Mouse (Mus musculus): ENCODE results near the gene Gfi1b. TPM values are rescaled to one million over a fixed set of nuclear protein-coding genes. Genes with fewer than 3 reads are reported as not detected.
A peak's percentile ranks its signal among the peaks of the same experiment; 100 is the strongest.

The Gfi1b gene
- polyA plus RNA-seq, 1 experiment from 2014 or later = 2.2 TPM

DNA sequence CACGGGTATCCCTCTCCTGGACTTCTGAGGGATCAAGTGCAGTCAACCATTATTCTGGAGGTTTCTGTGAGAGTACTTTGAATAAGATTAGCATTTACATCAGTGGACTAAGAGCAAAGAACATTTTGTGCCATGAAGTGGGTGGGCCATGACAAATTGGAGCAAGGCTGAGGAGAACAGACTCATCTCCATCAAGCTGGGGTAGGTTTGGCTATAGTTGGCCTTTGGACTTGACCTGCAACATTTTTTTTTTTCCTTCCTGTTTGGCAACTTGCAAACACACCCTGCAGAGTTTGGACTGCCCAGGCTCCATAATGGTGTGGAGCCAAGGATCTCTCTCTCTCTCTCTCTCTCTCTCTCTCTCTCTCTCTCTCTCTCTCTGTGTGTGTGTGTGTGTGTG lies 10.8 kb upstream of the Gfi1b start:
- ATAC-seq (ENCODE audit: insufficient number of reproducible peaks, low FRiP score, low TSS enrichment, low read depth) = no peak
- no peak for DNase-seq (ENCODE audit: low spot score)
- H3K27me3 ChIP-seq (ENCODE audit: control insufficient read depth, insufficient read depth, low read length) = no peaks in the 10 kb centered on the region
- H3K4me1 ChIP-seq (ENCODE audit: control insufficient read depth, insufficient read depth, low read length) = peaks cover 10% of the 10 kb centered on the region; the same call in 1 of the 2 replicates
- H3K4me2 ChIP-seq (ENCODE audit: low read depth, severe bottlenecking) = no peak overlapping the region
- WGBS = 72% methylated on average over 1 of the region's 1 CpGs
- H3K36me3 ChIP-seq (ENCODE audit: control insufficient read depth, insufficient read depth, low read length) = no peaks in the 10 kb centered on the region
- no peak overlapping the region for H3K4me3 ChIP-seq (ENCODE audit: low read depth, low read length)
- no peaks in the 10 kb centered on the region for H3K9me3 ChIP-seq (ENCODE audit: control insufficient read depth, low read length)
- H3K9ac ChIP-seq (ENCODE audit: low read length) = no peak overlapping the region
- no peak overlapping the region for H3K27ac ChIP-seq (replicated peaks; ENCODE audit: low read depth, low read length)

DNA sequence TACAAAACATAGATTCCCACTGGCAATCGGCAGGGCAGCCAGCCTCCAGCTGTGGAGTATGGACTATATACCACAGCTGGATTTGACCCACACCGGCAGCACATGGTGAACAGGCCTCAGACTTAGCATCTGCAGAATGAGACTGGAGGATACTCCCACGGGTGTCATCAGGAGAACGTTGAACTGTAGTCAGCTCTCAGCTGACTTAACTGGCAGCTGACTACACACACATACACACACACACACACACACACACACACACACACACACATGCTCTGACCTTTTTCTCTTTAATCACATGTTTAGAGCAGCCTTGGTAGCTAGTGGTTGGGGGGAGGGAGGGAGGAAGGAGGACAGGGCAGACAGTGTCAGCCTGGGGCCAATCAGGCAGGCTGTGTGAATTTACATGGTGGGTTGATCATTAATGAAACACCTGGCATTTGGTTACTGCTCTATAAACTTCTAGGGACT lies 8.2 kb upstream of the Gfi1b start:
- Histone ChIP-seq H3K9ac (ENCODE audit: low read length) (no peak overlapping the region), H3K4me3 (ENCODE audit: low read depth, low read length) (no peak overlapping the region), H3K36me3 (ENCODE audit: control insufficient read depth, insufficient read depth, low read length) (no peaks in the 10 kb centered on the region), H3K9me3 (ENCODE audit: control insufficient read depth, low read length) (no peaks in the 10 kb centered on the region), H3K27me3 (ENCODE audit: control insufficient read depth, insufficient read depth, low read length) (no peaks in the 10 kb centered on the region), H3K27ac (replicated peaks; ENCODE audit: low read depth, low read length) (no peak overlapping the region), H3K4me2 (ENCODE audit: low read depth, severe bottlenecking) (no peak overlapping the region), H3K4me1 (ENCODE audit: control insufficient read depth, insufficient read depth, low read length) (peaks cover 10% of the 10 kb centered on the region; the same call in 1 of the 2 replicates)
- peak; percentile 70; the same call in 1 of the 2 replicates for ATAC-seq (ENCODE audit: insufficient number of reproducible peaks, low FRiP score, low TSS enrichment, low read depth)
- peak; percentile 58 for DNase-seq (ENCODE audit: low spot score)
- 29% methylated on average over 4 of the region's 4 CpGs for WGBS

DNA sequence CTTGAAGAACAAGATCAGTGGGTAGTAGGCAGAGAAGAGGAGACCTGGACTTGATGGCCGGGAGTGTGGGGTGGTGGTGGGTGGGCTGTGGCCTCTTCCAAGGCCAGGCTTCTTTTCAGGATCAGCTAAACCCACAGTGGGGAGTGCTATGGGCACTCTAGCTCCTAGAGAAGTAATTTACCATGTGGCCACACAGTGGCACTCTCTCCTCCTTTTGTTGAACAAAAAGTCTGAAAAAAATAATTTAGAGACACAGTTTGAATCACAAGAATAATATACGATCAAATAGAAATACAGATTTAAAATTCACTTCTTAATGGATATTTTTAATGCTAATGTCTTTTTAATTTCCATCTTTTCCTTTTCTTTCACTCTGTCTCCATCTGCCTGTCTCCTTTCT lies 6.3 kb upstream of the Gfi1b start:
- Histone ChIP-seq H3K4me1 (ENCODE audit: control insufficient read depth, insufficient read depth, low read length) (peaks cover 10% of the 10 kb centered on the region; the same call in 1 of the 2 replicates), H3K27me3 (ENCODE audit: control insufficient read depth, insufficient read depth, low read length) (0 out of 2 replicates have a peak, but pooled peaks cover 2% of the 10 kb centered on the region), H3K9ac (ENCODE audit: low read length) (no peak overlapping the region), H3K36me3 (ENCODE audit: control insufficient read depth, insufficient read depth, low read length) (no peaks in the 10 kb centered on the region), H3K4me3 (ENCODE audit: low read depth, low read length) (no peak overlapping the region), H3K4me2 (ENCODE audit: low read depth, severe bottlenecking) (no peak overlapping the region), H3K9me3 (ENCODE audit: control insufficient read depth, low read length) (no peaks in the 10 kb centered on the region), H3K27ac (replicated peaks; ENCODE audit: low read depth, low read length) (no peak overlapping the region)
- 70% methylated on average over 2 of the region's 2 CpGs for WGBS
- DNase-seq (ENCODE audit: low spot score) (no peak), ATAC-seq (ENCODE audit: insufficient number of reproducible peaks, low FRiP score, low TSS enrichment, low read depth) (no peak)

DNA sequence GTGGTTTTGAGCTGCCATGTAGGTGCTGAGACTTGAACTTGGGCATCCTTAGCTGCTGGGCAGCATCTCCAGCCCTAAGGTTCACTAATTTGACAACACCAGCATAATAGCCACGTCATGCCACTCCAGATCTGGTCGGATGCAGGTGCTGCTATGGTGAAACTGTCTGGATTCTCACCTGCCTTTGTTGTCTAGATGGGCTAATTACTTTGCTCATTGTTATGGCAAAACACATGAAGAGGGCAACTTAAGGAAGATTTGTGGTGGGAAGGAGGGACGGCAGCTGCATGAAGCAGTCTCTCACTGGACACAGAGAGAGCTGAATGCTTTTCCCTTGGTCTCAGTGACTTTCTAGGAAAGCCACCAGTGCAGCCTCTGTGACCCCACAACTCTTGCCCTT lies 4.3 kb upstream of the Gfi1b start:
- H3K9ac ChIP-seq (ENCODE audit: low read length) = no peak overlapping the region
- H3K27ac ChIP-seq (replicated peaks; ENCODE audit: low read depth, low read length) = no peak overlapping the region
- H3K36me3 ChIP-seq (ENCODE audit: control insufficient read depth, insufficient read depth, low read length) = no peaks in the 10 kb centered on the region
- no peak overlapping the region for H3K4me2 ChIP-seq (ENCODE audit: low read depth, severe bottlenecking)
- DNase-seq (ENCODE audit: low spot score) (no peak), ATAC-seq (ENCODE audit: insufficient number of reproducible peaks, low FRiP score, low TSS enrichment, low read depth) (no peak)
- 78% methylated on average over 3 of the region's 3 CpGs for WGBS
- H3K4me3 ChIP-seq (ENCODE audit: low read depth, low read length) = no peak overlapping the region
- H3K4me1 ChIP-seq (ENCODE audit: control insufficient read depth, insufficient read depth, low read length) = peaks cover 10% of the 10 kb centered on the region; the same call in 1 of the 2 replicates
- H3K27me3 ChIP-seq (ENCODE audit: control insufficient read depth, insufficient read depth, low read length) = peaks cover 14% of the 10 kb centered on the region
- no peaks in the 10 kb centered on the region for H3K9me3 ChIP-seq (ENCODE audit: control insufficient read depth, low read length)

DNA sequence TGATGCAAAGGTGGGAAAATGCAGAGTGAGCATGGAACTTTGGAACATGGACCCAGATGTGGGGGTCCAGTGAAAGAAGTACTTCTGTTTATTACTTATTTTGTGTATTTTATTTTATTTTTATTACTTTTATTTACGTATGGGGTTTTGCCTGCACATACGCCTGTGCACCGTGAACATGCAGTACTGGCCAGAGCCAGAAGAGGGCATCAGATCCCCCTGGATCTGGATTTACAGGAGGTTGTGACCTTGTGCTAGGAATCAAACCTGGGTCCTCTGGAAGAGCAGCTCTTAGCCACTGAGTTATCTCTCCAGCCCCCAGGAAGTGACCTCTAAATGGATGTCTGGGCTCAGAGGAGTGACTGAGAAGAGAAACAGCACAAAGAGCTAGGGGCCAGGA lies 3.1 kb upstream of the Gfi1b start:
- H3K36me3 ChIP-seq (ENCODE audit: control insufficient read depth, insufficient read depth, low read length) = no peaks in the 10 kb centered on the region
- H3K4me1 ChIP-seq (ENCODE audit: control insufficient read depth, insufficient read depth, low read length) = peaks cover 10% of the 10 kb centered on the region; the same call in 1 of the 2 replicates
- no peak for DNase-seq (ENCODE audit: low spot score)
- 91% methylated on average over 3 of the region's 3 CpGs for WGBS
- H3K9ac ChIP-seq (ENCODE audit: low read length) = no peak overlapping the region
- no peaks in the 10 kb centered on the region for H3K9me3 ChIP-seq (ENCODE audit: control insufficient read depth, low read length)
- H3K4me2 ChIP-seq (ENCODE audit: low read depth, severe bottlenecking) = no peak overlapping the region
- ATAC-seq (ENCODE audit: insufficient number of reproducible peaks, low FRiP score, low TSS enrichment, low read depth) = no peak
- peaks cover 20% of the 10 kb centered on the region for H3K27me3 ChIP-seq (ENCODE audit: control insufficient read depth, insufficient read depth, low read length)
- no peak overlapping the region for H3K27ac ChIP-seq (replicated peaks; ENCODE audit: low read depth, low read length)
- no peak overlapping the region for H3K4me3 ChIP-seq (ENCODE audit: low read depth, low read length)

DNA sequence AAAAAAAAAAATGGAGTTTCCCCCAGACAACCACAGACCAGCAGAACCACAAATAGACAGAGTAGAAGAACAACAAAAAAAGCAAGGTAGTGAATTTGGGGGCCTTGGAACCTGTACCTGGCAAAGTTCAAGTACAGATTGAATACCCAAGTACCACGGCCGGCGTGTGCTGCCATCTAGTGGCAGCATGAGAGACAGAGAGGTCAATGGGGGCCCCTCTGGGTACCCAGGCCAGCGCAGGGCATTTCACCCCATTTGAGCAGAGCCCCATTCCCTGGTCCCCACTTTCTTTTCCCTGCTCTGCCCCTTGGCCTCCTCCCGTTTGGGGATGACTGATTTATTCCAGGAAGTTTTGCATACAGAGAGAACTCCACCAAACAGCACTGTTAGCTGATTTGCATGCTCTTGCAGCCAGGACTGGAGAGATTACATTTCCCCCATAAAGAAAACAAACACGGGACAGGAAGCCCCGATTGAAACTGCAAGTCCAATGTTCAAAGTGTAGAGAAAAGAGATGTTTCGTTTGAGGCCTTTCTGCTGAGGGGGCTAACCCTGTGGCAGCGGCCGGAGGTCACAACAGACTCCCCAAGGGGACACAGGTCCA lies 841 bp upstream of the Gfi1b start:
- Histone ChIP-seq H3K27me3 (ENCODE audit: control insufficient read depth, insufficient read depth, low read length) (peaks cover 20% of the 10 kb centered on the region), H3K27ac (replicated peaks; ENCODE audit: low read depth, low read length) (no peak overlapping the region), H3K4me3 (ENCODE audit: low read depth, low read length) (no peak overlapping the region), H3K4me2 (ENCODE audit: low read depth, severe bottlenecking) (no peak overlapping the region), H3K4me1 (ENCODE audit: control insufficient read depth, insufficient read depth, low read length) (no peaks in the 10 kb centered on the region), H3K36me3 (ENCODE audit: control insufficient read depth, insufficient read depth, low read length) (no peaks in the 10 kb centered on the region), H3K9me3 (ENCODE audit: control insufficient read depth, low read length) (no peaks in the 10 kb centered on the region), H3K9ac (ENCODE audit: low read length) (no peak overlapping the region)
- DNase-seq (ENCODE audit: low spot score) = peak; percentile 70
- no peak for ATAC-seq (ENCODE audit: insufficient number of reproducible peaks, low FRiP score, low TSS enrichment, low read depth)
- 22% methylated on average over 10 of the region's 10 CpGs for WGBS

DNA sequence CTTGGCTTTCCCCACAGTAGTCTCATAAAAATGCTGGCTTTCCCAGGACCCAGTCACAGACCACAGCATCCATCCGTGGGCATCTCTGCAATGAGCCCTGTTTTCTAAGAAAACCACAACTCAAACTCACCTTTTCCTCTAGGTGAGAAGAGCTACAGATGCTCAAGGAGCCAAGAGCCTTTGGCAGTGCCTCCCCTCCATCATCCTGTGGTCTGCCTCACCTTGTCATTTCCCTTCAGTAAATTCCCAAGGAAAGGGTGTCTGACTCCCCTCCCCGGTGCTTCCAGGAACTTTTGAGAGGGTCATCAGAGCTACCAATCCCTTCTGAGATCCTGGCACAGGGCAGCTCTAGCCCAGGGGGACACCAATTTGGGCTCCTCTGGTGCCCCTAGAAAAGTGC lies 671 bp downstream of the Gfi1b start:
- Histone ChIP-seq H3K4me2 (ENCODE audit: low read depth, severe bottlenecking) (no peak overlapping the region), H3K27me3 (ENCODE audit: control insufficient read depth, insufficient read depth, low read length) (peaks cover 20% of the 10 kb centered on the region), H3K36me3 (ENCODE audit: control insufficient read depth, insufficient read depth, low read length) (no peaks in the 10 kb centered on the region), H3K27ac (replicated peaks; ENCODE audit: low read depth, low read length) (no peak overlapping the region), H3K9ac (ENCODE audit: low read length) (no peak overlapping the region), H3K4me3 (ENCODE audit: low read depth, low read length) (no peak overlapping the region), H3K4me1 (ENCODE audit: control insufficient read depth, insufficient read depth, low read length) (no peaks in the 10 kb centered on the region), H3K9me3 (ENCODE audit: control insufficient read depth, low read length) (no peaks in the 10 kb centered on the region)
- DNase-seq (ENCODE audit: low spot score) (no peak), ATAC-seq (ENCODE audit: insufficient number of reproducible peaks, low FRiP score, low TSS enrichment, low read depth) (no peak)
- WGBS = 27% methylated on average over 2 of the region's 2 CpGs

DNA sequence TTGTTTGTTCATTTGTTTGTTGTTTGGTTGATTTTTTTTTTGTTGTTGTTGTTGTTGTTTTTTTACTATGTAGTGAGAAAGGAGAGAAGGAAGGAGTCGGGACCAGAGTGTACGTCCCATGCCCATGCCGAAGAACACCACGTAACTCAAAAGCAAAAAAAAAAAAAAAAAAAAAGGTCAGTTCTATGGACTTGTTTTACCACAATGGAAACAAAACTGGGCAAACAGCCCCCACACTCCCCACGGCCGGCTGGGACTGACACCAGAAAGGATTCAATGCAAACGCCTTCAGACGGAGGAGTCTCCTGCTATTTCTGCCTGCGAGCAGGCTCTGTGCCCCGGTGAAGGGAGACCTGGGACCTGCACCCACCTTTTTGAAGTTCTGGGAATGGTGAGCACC lies 1.3 kb downstream of the Gfi1b start:
- peaks cover 20% of the 10 kb centered on the region for H3K27me3 ChIP-seq (ENCODE audit: control insufficient read depth, insufficient read depth, low read length)

DNA sequence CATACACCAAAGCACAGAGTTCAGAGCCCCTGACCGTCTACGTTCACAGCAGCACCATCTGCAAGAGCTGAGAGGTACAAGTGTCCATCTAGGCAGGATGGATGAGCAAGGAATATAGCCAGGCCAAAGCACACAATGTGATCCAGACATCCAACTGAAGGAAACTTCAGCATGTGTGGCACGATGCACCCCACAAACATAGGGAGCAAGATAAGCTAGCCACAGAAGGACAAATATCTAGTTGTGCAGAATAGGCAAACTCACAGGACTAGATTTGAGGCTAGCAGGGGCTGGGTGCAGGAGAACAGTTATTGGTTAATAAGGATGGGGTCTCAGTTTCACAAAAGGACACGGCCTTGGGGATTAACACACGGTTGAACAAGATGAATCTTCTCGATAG lies 2.4 kb downstream of the Gfi1b start:
- DNase-seq (ENCODE audit: low spot score) (no peak), ATAC-seq (ENCODE audit: insufficient number of reproducible peaks, low FRiP score, low TSS enrichment, low read depth) (no peak)
- H3K4me1 ChIP-seq (ENCODE audit: control insufficient read depth, insufficient read depth, low read length) = no peaks in the 10 kb centered on the region
- no peak overlapping the region for H3K9ac ChIP-seq (ENCODE audit: low read length)
- H3K27ac ChIP-seq (replicated peaks; ENCODE audit: low read depth, low read length) = no peak overlapping the region
- H3K4me2 ChIP-seq (ENCODE audit: low read depth, severe bottlenecking) = no peak overlapping the region
- 92% methylated on average over 6 of the region's 6 CpGs for WGBS
- no peak overlapping the region for H3K4me3 ChIP-seq (ENCODE audit: low read depth, low read length)
- peaks cover 20% of the 10 kb centered on the region for H3K27me3 ChIP-seq (ENCODE audit: control insufficient read depth, insufficient read depth, low read length)
- no peaks in the 10 kb centered on the region for H3K36me3 ChIP-seq (ENCODE audit: control insufficient read depth, insufficient read depth, low read length)
- H3K9me3 ChIP-seq (ENCODE audit: control insufficient read depth, low read length) = no peaks in the 10 kb centered on the region

More for the DNA sequence above, 1.3 kb downstream of the Gfi1b start:
- ATAC-seq (ENCODE audit: insufficient number of reproducible peaks, low FRiP score, low TSS enrichment, low read depth) (no peak), DNase-seq (ENCODE audit: low spot score) (no peak)
- H3K4me1 ChIP-seq (ENCODE audit: control insufficient read depth, insufficient read depth, low read length) = no peaks in the 10 kb centered on the region
- 68% methylated on average over 10 of the region's 10 CpGs for WGBS
- no peaks in the 10 kb centered on the region for H3K36me3 ChIP-seq (ENCODE audit: control insufficient read depth, insufficient read depth, low read length)
- H3K9ac ChIP-seq (ENCODE audit: low read length) = no peak overlapping the region
- no peaks in the 10 kb centered on the region for H3K9me3 ChIP-seq (ENCODE audit: control insufficient read depth, low read length)
- no peak overlapping the region for H3K4me2 ChIP-seq (ENCODE audit: low read depth, severe bottlenecking)
- no peak overlapping the region for H3K4me3 ChIP-seq (ENCODE audit: low read depth, low read length)
- H3K27ac ChIP-seq (replicated peaks; ENCODE audit: low read depth, low read length) = no peak overlapping the region

Data from limb, embryonic 11.5 days (tissue).